Comparison of ENCODE assay signal across 19 mouse cellular contexts in the genomic region with DNA sequence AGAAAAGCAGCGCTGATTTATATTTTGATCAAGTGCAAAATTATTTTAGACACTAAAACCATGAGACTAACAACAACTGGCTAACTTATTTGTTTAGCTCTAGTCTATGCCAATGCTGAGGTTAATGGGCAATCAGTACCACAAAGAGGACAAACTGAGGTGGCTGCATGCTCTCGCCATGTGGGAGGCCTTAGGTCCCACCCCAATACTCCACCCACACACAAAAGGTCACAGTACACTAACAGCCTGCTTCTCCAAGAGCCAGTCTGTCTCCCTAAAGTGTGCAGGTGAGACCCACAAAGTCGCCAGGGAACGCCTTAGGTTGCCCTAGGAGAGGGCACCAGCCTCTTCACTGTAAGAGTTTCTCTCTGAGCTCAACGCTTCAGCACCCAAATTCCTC.
DNase-seq lines count a peak whose midpoint lies in the region; ATAC-seq and TF ChIP-seq lines count a peak whose summit lies in the region.
"Had no signal": no experiment of that assay in that cellular context is flagged by ENCODE, and none has a peak within 500 bp of the region (broad histone marks: within the 10 kb centered on the region; RNA-seq: fewer than 3 reads in every experiment).

No protein-coding gene starts in this region.

- H3K4me3 ChIP-seq in heart, embryonic 14.5 days (ENCODE audit: control insufficient read depth in 1 of 2, insufficient read depth in 1 of 2, low read depth in 1 of 2, low read length in 2 of 2) = no peak overlapping the region
- no peak overlapping the region for H3K4me3 ChIP-seq in liver, adult 2 months (ENCODE audit: insufficient read depth, low read depth, low read length)
- H3K4me3 ChIP-seq in intestine, embryonic 16.5 days (ENCODE audit: low read length) = no peak overlapping the region
- no peak overlapping the region for H3K4me3 ChIP-seq in cerebellum, adult 2 months (replicated peaks; ENCODE audit: insufficient read depth, low read depth, low read length)
- H3K4me3 ChIP-seq: hindbrain, embryonic 12.5 days; midbrain, embryonic 12.5 days; neural tube, embryonic 13.5 days had no signal

- no peak for DNase-seq in heart, postnatal 14 days
- DNase-seq in liver, adult 2 months (ENCODE audit: extremely low read depth, low read depth, low spot score) = peak; percentile 94
- DNase-seq in liver (no peak), ES-CJ7 (ENCODE audit: low read depth, low spot score) (peak; percentile 43)
- DNase-seq in cerebellum, adult 2 months = no peak
- DNase-seq in layer of hippocampus, adult 8-10 months (ENCODE audit: low spot score in 2 of 2) = no peak
- DNase-seq: adrenal gland, adult 8-10 months; cerebellum, adult 11 months; cerebellum, postnatal 25 days; gastrocnemius, postnatal 25 days; thymus, postnatal 25 days had no signal

- H3K4me1 ChIP-seq in heart, embryonic 14.5 days (ENCODE audit: control insufficient read depth in 2 of 2, insufficient read depth in 2 of 2, low read length in 2 of 2) = peaks cover 10 to 24% of the 10 kb centered on the region in 2 experiments
- peaks cover 16% of the 10 kb centered on the region for H3K4me1 ChIP-seq in liver, adult 2 months (ENCODE audit: control insufficient read depth, insufficient read depth, low read length)
- H3K4me1 ChIP-seq in intestine, embryonic 16.5 days (ENCODE audit: control insufficient read depth, insufficient read depth, low read length) = peaks cover 18% of the 10 kb centered on the region; the same call in 1 of the 2 replicates
- peaks cover 6% of the 10 kb centered on the region for H3K4me1 ChIP-seq in cerebellum, adult 2 months (ENCODE audit: control insufficient read depth, insufficient read depth, low read length)

- intact Hi-C loops in heart, postnatal 14 days (cut with DNase I) = no loop called here

- WGBS in heart, embryonic 14.5 days = 73% methylated on average over 5 of the region's 5 CpGs
- WGBS in liver, adult 2 months = 42% methylated on average over 5 of the region's 5 CpGs
- WGBS in intestine, embryonic 16.5 days = 71% methylated on average over 5 of the region's 5 CpGs
- WGBS in cerebellum, adult 2 months = 94% methylated on average over 5 of the region's 5 CpGs

- peak overlapping the region; percentile 84 to 85 for H3K27ac ChIP-seq in heart, embryonic 14.5 days (replicated peaks in 1 of 2; ENCODE audit: control insufficient read depth in 1 of 2, insufficient read depth in 1 of 2, low read depth in 2 of 2, low read length in 2 of 2)
- H3K27ac ChIP-seq in liver, adult 2 months (replicated peaks; ENCODE audit: insufficient read depth, low read depth, low read length) = peak overlapping the region; percentile 28
- no peak overlapping the region for H3K27ac ChIP-seq in intestine, embryonic 16.5 days (ENCODE audit: low read length)
- H3K27ac ChIP-seq in cerebellum, adult 2 months (ENCODE audit: insufficient read depth, low read length) = no peak overlapping the region
- H3K27ac ChIP-seq: hindbrain, embryonic 12.5 days; liver, embryonic 14.5 days; midbrain, embryonic 12.5 days; neural tube, embryonic 13.5 days had no signal

- no peak overlapping the region; the same call in 1 of the 2 replicates for H3K4me2 ChIP-seq in heart, embryonic 14.5 days (ENCODE audit: low read length)
- H3K4me2 ChIP-seq in intestine, embryonic 16.5 days (ENCODE audit: low read depth, low read length) = no peak overlapping the region
- H3K4me2 ChIP-seq: hindbrain, embryonic 12.5 days; midbrain, embryonic 12.5 days; neural tube, embryonic 13.5 days had no signal

- peaks cover 10% of the 10 kb centered on the region; the same call in 1 of the 2 replicates for H3K79me2 ChIP-seq in liver, adult 2 months (ENCODE audit: control insufficient read depth, insufficient read depth, low read length)

- no peak overlapping the region for H3K9ac ChIP-seq in heart, embryonic 14.5 days (ENCODE audit: low read length)
- H3K9ac ChIP-seq in liver, adult 2 months (ENCODE audit: low read depth, low read length) = no peak overlapping the region
- no peak overlapping the region for H3K9ac ChIP-seq in intestine, embryonic 16.5 days (ENCODE audit: low read depth, low read length)
- H3K9ac ChIP-seq: hindbrain, embryonic 12.5 days; liver, embryonic 14.5 days; midbrain, embryonic 12.5 days; neural tube, embryonic 13.5 days had no signal

- TF ChIP-seq POLR2A in liver, adult 2 months (IDR thresholded peaks at IDR 0.05; ENCODE audit: extremely low read depth, insufficient read depth, low read length) = no peak
- no peak for TF ChIP-seq POLR2A in cerebellum, adult 2 months (IDR thresholded peaks at IDR 0.05; ENCODE audit: borderline replicate concordance, insufficient read depth, low read length)

- no peak for ATAC-seq in heart, embryonic 14.5 days (ENCODE audit: insufficient number of reproducible peaks, insufficient read depth, low FRiP score, low read depth)
- peak; percentile 56 for ATAC-seq in intestine, embryonic 16.5 days
- ATAC-seq: inflammation-experienced regulatory T-cells, adult 6 months had no signal

- H3K36me3 ChIP-seq in heart, embryonic 14.5 days (ENCODE audit: control insufficient read depth, insufficient read depth, low read length) = no peaks in the 10 kb centered on the region
- H3K36me3 ChIP-seq in liver, adult 2 months (ENCODE audit: control insufficient read depth, insufficient read depth, low read length) = no peaks in the 10 kb centered on the region
- no peaks in the 10 kb centered on the region for H3K36me3 ChIP-seq in intestine, embryonic 16.5 days (ENCODE audit: control insufficient read depth, insufficient read depth, low read length)
- H3K36me3 ChIP-seq: hindbrain, embryonic 12.5 days; midbrain, embryonic 12.5 days; neural tube, embryonic 13.5 days had no signal

- TF ChIP-seq CTCF in liver, adult 2 months (IDR thresholded peaks at IDR 0.05; ENCODE audit: low read depth, low read length) = no peak
- no peak for TF ChIP-seq CTCF in cerebellum, adult 2 months (IDR thresholded peaks at IDR 0.05; ENCODE audit: borderline replicate concordance, insufficient read depth, low read depth, low read length)

- H3K27me3 ChIP-seq in heart, embryonic 14.5 days (ENCODE audit: control insufficient read depth, insufficient read depth, low read length) = no peaks in the 10 kb centered on the region
- H3K27me3 ChIP-seq in liver, adult 2 months (ENCODE audit: control insufficient read depth, insufficient read depth, low read length) = no peaks in the 10 kb centered on the region
- no peaks in the 10 kb centered on the region for H3K27me3 ChIP-seq in intestine, embryonic 16.5 days (replicated peaks; ENCODE audit: control insufficient read depth, insufficient read depth, low read length)
- H3K27me3 ChIP-seq in cerebellum, adult 2 months (ENCODE audit: control insufficient read depth, insufficient read depth, low read length) = no peaks in the 10 kb centered on the region
- H3K27me3 ChIP-seq: hindbrain, embryonic 12.5 days; midbrain, embryonic 12.5 days; neural tube, embryonic 13.5 days had no signal

- no peaks in the 10 kb centered on the region for H3K9me3 ChIP-seq in heart, embryonic 14.5 days (ENCODE audit: control insufficient read depth, low read length)
- no peaks in the 10 kb centered on the region for H3K9me3 ChIP-seq in intestine, embryonic 16.5 days (ENCODE audit: control insufficient read depth, low read length)
- H3K9me3 ChIP-seq: G1E; hindbrain, embryonic 12.5 days; midbrain, embryonic 12.5 days; neural tube, embryonic 13.5 days had no signal

Comparison
In these comparisons a context has a peak if more than half of its experiments do, and no peak if none do; other contexts are left out.
1. DNase-seq: peak in liver, adult 2 months (single experiment) and ES-CJ7 (single experiment); none in heart, postnatal 14 days (0 of 2), liver (single experiment), cerebellum, adult 2 months (0 of 2) and layer of hippocampus, adult 8-10 months (0 of 2).
2. H3K27ac ChIP-seq: peak in heart, embryonic 14.5 days (2 of 2) and liver, adult 2 months (single experiment); none in intestine, embryonic 16.5 days (single experiment) and cerebellum, adult 2 months (single experiment).